Mouse (Mus musculus) T-cell, adult 2 months (primary cell): ENCODE results near the gene Tenm3.

Experiments used
- DNase-seq: peaks from one replicate; pipeline ENCODE4 v3.0.0; 2022; ENCODE audit warnings: low spot score

The Tenm3 gene

DNA sequence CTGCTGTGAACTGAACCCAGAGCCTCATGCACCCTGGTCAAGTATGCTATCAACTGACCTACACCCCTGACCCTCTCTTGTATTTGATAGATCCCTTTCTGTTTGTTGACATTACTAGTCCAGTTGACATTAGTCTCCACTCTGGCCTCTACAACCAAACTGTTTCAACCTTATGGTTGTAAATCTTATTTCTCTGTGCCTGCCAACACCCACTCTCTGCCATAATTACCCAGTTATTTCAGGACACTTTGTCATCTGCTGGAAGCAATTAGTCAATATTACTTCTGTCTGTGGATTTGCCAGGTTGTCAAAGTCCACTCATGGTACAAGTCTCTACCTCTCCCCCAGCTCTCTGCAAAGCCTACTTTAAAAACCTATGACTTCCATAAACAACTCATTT lies 326.3 kb downstream of the Tenm3 start:
- no peak for DNase-seq

GRCm38 (mm10) chr8:48514230-48514629 lies 329.5 kb downstream of the Tenm3 start:
- no peak for DNase-seq

DNA sequence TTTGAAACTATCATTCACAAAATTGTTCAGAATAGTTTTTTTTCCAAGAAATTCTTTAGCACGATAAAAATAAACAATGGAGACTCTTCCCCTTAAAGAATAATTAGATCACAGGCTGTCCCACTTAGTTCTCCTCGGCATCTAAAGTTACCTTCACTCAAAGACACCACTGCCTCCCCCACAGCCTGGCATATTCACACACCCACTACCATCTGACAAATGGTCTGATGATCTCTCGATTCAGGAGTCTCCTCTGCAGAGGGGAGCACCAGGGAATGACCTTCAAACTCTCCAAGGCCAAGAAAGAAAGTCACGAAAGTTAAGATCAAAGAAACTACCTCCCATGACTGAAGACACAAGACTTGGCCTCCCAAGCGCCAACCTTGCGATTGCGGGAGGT lies 329.9 kb downstream of the Tenm3 start:
- no peak for DNase-seq

- DNase-seq: no peak
Observed at GRCm38 (mm10) chr8:48511546-48511945, 332.2 kb downstream of the Tenm3 start.

DNA sequence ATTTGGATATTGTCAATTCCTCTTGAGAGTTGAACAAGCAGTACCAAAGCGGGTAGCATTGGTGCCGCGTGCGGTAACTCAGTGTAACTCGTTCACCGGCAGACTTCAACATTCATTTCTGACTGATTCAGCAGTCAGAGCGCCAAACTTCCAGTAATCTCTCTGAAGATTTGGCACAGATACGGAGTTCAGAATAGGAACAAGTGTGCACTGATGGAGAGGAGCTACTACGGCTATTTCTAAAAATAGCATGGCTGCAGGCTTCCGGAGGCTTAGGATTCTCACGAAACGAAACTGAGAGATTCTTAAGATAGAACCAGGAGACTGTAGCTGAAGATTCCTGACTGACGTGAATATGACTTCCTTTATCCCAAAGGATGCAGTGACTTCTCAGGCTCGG lies 332.6 kb downstream of the Tenm3 start:
- no peak for DNase-seq

GRCm38 (mm10) chr8:48508641-48509599 lies 334.8 kb downstream of the Tenm3 start:
- no peak for DNase-seq

DNA sequence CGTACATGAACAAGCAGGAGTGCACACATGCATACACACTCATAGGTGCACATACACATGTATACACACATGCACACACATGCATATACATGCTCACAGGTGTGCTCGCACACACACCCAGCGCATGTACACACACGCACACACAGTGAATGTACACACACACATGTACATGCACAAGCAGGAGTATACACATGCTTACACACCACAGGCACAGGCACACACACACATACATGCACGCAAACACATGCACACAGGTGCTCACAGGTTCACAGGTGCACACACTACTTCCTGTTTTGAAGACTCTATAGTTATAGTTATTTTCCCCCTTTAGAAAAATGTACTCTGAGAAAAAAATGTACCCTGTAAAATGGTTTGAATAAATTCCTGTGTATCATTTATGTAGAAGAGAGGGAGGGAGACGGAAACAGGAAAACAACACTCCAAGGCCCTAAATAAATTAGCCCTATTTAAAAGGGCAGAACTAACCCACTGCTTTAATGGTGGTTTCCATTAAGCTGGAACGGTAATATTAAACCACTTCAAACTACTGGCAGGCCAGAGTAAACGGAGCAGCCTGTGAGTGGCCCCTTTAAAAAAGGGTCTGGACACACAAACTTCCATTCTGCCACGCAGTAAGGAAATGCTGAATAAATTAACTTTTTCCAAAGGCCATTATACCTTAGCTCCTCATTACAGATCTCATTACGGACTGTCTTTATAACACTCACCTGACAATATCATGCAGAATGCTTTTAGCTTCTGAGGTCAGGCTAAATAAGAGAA lies 335.8 kb downstream of the Tenm3 start:
- DNase-seq: no peak

- no peak for DNase-seq
Observed at GRCm38 (mm10) chr8:48492491-48492890, 351.3 kb downstream of the Tenm3 start.

DNA sequence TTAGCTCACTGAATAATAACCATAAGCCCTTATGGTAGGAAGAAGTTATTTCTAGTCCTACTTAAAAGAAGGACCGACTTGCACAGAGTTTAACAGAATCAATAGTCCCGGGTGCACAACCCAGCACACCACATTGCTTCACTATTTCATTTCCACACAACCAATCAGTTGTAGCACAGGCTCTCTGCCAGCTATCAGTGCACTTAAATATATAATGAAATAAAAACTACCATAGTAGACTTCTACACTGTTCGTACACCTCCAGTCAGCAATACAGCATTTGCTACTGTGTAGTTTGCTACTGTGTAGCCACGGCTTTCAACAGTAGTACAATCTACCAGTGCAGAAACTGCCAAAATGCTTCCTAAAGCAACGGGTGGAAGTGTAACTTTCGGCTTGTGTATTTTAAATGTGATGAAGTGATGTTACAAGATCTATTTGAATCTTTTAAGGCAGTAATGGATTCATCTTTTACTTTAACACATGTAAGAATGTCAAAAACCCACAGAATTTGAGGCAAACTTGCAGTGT lies 353.1 kb downstream of the Tenm3 start:
- no peak for DNase-seq

DNA sequence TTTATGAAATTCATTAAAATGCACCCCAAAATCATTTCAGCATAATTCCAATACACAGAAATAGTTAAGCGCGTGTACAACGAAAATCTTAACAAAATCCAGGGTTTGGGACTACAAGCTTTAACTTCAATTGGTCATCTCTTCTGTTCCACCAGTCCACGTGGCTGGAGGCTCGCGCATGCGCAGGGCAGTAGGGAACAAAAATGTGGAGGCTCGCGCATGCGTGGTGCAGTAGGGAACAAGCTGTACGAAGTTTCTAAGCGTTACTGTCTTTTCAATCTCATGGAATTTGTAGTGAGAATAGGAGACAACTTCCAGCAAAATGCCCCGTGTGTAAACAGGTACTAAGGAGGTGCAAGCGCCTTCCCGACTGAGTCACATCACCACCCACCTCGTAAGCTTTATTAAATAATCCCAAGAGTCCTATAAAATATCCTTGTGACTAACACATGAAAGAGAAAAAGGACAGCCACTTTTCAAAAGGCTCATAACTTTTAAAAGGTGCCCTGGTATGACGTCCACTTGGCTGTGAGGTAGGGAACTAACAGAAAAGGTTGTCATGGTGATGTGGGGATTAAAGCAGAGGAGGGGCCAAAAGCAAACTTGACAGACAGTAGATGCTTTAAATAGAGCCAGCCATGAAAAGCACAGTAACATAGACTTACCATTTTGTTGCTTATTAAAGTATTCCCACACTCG lies 353.7 kb downstream of the Tenm3 start:
- no peak for DNase-seq

DNA sequence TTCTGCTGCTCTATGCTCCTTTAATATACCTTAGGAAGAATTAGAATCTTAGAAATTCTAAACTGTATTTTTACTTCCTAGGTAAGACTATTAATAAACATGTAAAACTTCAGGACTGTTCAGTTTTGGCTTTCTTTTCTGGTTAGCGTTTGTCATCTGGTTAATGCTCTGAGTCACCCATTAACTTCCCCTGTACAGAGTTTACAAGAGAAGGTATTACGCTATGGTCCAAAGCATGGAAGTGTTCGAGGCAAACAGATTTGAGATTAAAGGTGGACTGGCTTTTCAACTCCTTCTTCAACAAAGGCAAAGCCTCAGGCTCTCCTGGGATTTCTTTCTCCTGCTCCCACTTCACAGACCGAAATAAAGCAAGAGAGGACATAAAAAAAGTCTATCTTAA lies 354.3 kb downstream of the Tenm3 start:
- DNase-seq: no peak

- no peak for DNase-seq
Observed at GRCm38 (mm10) chr8:48488809-48489208, 354.9 kb downstream of the Tenm3 start.

- no peak for DNase-seq
Observed at GRCm38 (mm10) chr8:48484143-48484542, 359.6 kb downstream of the Tenm3 start.

- no peak for DNase-seq
Observed at GRCm38 (mm10) chr8:48481709-48482671, 361.8 kb downstream of the Tenm3 start.

GRCm38 (mm10) chr8:48477371-48477935 lies 366.3 kb downstream of the Tenm3 start:
- no peak for DNase-seq

DNA sequence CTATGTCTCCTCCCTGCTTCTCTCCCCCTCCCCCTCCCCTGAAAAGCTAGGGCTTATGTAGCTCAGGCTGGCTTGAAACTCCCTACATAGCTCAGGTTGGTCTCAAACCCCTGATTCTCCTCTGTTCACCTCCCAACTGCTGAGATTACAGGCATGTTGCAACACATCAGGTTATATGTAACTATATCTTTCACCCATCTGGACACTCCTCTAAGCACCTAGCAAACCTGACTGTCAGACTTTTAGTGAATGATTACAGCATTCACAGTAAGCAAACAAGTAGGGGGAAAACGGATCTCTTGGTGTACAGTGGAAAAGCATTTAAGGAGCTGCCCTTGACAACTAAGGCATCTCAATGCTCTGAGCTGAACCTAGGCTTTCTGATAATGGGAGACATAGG lies 366.9 kb downstream of the Tenm3 start:
- no peak for DNase-seq

DNA sequence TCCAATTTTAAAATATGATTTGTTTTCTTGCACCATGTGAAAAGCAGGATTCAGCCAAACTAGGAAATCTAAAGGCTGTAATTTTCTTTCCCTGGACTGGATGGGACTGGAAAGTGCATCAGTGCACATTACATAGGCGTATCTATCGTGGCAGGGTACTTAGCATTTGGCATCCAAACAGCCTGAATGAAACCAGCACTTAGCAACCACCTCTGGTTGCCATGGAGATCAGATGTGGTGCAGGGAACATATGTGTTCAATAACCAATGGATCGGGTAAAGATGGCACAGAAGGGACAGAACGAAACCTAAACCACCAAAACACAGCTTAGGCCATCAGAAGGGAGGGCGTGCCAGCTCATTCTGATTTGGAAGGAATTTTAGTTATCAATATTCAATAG lies 376.1 kb downstream of the Tenm3 start:
- no peak for DNase-seq

DNA sequence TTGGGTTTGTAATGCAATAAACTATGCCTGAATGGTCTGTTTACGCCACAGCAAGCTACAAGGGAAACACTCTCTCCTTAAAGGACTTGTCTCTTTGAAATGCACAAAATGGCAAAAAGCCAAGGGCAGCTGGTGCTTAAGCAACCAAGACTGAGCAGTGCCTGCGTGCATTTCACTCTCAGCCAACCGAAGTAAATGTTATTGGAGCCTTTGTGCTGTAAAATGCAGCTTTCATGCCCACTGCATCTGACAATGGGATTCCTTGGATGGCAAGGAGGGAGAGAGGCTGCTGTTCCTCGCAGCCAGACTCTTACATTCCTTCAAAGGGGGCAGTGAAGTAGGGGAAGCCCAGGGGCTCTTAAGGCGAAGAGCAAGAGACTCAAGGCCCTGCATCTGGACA lies 385.4 kb downstream of the Tenm3 start:
- DNase-seq: no peak

DNA sequence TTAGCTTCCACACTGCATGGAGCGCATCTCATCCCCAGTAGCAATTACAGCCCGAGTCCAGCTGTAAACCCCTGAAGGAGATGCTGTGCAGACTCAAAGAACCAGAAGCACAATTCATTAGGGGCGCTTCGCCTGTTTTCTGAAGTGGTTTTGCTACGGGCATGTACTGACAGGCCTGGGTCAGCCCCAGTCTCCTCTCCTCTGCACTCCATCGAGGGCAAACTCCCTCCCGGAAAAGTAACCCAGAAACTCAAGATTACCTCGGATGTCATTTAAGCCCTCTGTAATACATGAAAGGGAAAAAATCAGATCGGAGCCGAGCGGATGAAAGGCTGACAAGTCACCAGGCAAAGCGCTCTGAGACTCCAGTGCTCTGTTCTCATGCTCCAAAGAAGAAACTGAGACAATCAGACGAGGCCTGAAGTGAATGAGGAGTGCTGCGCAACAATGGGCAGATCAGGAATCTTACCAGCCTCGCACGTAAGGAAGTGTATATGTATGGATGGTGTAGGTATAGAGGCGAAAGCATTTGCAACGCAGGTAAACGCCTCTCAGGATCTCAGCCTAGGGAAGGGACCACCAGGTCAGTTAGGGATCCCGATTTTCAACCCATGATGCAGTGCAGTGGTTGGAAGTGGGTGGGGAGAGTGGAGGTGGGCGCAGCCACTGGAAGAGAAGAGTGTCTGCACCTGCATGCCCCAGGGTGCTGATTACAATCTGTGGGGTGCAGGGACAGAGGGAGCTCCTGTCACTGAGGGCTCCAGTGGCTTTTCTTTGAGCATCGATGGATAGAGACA lies 387.2 kb downstream of the Tenm3 start:
- no peak for DNase-seq

DNA sequence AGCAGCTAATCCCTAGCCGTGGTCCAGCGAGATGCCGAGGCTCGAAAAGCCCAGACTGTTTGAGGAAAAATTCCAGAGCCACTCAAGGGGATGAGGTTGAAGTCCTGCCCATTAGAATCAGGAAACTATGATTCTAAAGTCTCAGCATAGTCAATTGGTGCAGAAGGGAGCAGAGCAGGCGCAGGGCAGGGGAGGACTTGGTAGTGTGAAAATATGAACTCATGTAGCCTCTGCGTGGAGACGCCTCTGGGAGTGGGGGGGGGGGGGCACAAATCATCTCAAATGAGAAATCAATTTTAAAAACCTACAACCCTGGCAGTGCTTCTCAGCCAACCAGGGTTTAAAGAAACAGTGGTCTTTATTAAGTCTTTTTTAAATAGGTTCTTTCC lies 392.5 kb downstream of the Tenm3 start:
- DNase-seq: no peak
